Mouse (Mus musculus) ES-Bruce4 (cell line): ENCODE measurements around the gene Fh1.

Experiments
- CTCF ChIP-seq: IDR thresholded peaks from one replicate; pipeline ENCODE4 v1.8.1; 2011; ENCODE audit warnings: low read depth, low read length
- EP300 ChIP-seq: IDR thresholded peaks from 2 replicates; pipeline ENCODE4 v1.6.1; 2011; ENCODE audit warnings: low read depth, low read length; ENCODE audit not compliant: insufficient read depth
- POLR2A ChIP-seq: IDR thresholded peaks from one replicate; pipeline ENCODE4 v1.8.1; 2011; ENCODE audit warnings: low read length; ENCODE audit not compliant: insufficient read depth

GRCm38 (mm10) chr1:175668666-175669405 is 43.4 kb upstream of the Fh1 start:
- no peak for TF ChIP-seq CTCF
- TF ChIP-seq POLR2A = no peak
- TF ChIP-seq EP300 = no peak
